Mouse (Mus musculus) heart, postnatal 0 days (tissue): Measurements from ENCODE around the gene Asb8. TPM values are rescaled to one million over a fixed set of nuclear protein-coding genes. Genes with fewer than 3 reads are reported as not detected.

ENCODE experiments used
- ATAC-seq: fragments of 200-750 bp; cut with Nextera tagmentation; 2 replicates; pipeline ENCODE4 v1.8.0; 2017; ENCODE audit warnings: low read depth, moderate number of reproducible peaks, moderate library complexity; ENCODE audit not compliant: insufficient read depth
- DNase-seq: peaks from one replicate; pipeline ENCODE4 v3.0.0-alpha.2; 2016; ENCODE audit warnings: low spot score
- H3K27ac ChIP-seq: fragments of 300-500 bp; sonication (generic); 2 replicates; pipeline ENCODE4 v1.5.1; 2014; ENCODE audit warnings: low read depth, mild to moderate bottlenecking
- H3K27me3 ChIP-seq: fragments of 300-500 bp; sonication (generic); 2 replicates; pipeline ENCODE4 v1.6.1; 2014; ENCODE audit warnings: low read length, mixed read lengths; ENCODE audit not compliant: control insufficient read depth, insufficient read depth
- H3K36me3 ChIP-seq: fragments of 300-500 bp; sonication (generic); replicated peaks from 2 replicates; pipeline ENCODE4 v1.6.1; 2014; ENCODE audit warnings: low read length, mixed read lengths; ENCODE audit not compliant: control insufficient read depth, insufficient read depth
- H3K4me1 ChIP-seq: fragments of 300-500 bp; sonication (generic); 2 replicates; pipeline ENCODE4 v1.6.1; 2014; ENCODE audit warnings: antibody characterized with exemption; ENCODE audit not compliant: control insufficient read depth, insufficient read depth
- H3K4me2 ChIP-seq: fragments of 300-500 bp; sonication (generic); 2 replicates; pipeline ENCODE4 v1.6.1; 2014; ENCODE audit warnings: low read depth, mild to moderate bottlenecking, low read length, moderate library complexity
- H3K4me3 ChIP-seq: fragments of 300-500 bp; sonication (generic); 2 replicates; pipeline ENCODE4 v1.5.1; 2014; ENCODE audit warnings: low read depth, low read length
- H3K9ac ChIP-seq: fragments of 300-500 bp; sonication (generic); replicated peaks from 2 replicates; pipeline ENCODE4 v1.6.1; 2014; ENCODE audit warnings: low read depth, low read length, mixed read lengths
- H3K9me3 ChIP-seq: fragments of 300-500 bp; sonication (generic); replicated peaks from 2 replicates; pipeline ENCODE4 v1.6.1; 2016; ENCODE audit warnings: low read length; ENCODE audit not compliant: control insufficient read depth
- CTCF ChIP-seq: IDR thresholded peaks from 2 replicates; pipeline ENCODE4 v1.5.1; 2016; ENCODE audit warnings: antibody characterized with exemption, control low read depth, low read depth
- EP300 ChIP-seq: IDR thresholded peaks from 2 replicates; pipeline ENCODE4 v1.6.1; 2016; ENCODE audit warnings: antibody characterized with exemption, low read depth
- WGBS: fragments of 180-500 bp; shearing (Covaris S2); extraction: QIAGEN DNeasy Blood & Tissue Kit; methylation state at CpG from one replicate; pipeline ENCODE4 v1.1.7; 2014; 5-methylcytosine and 5-hydroxymethylcytosine counted together
- polyA plus RNA-seq: library from polyadenylated mRNA; unstranded; fragments of >200 nt; fragmentation: Nextera tagmentation; extraction: Ambion mirVana; gene quantifications from 2 replicates; pipeline ENCODE4 v1.2.1, GENCODE M21; 2015
- total RNA-seq: library from RNA; depleted of rRNA; stranded (reverse); fragments of >200 nt; gene quantifications from 2 replicates; pipeline ENCODE4 v1.2.3, GENCODE M21; 2014; ENCODE audit warnings: low replicate concordance

Asb8 gene
- total and polyA plus RNA-seq, 2 experiments from 2014 or later: 111 to 158 TPM

DNA sequence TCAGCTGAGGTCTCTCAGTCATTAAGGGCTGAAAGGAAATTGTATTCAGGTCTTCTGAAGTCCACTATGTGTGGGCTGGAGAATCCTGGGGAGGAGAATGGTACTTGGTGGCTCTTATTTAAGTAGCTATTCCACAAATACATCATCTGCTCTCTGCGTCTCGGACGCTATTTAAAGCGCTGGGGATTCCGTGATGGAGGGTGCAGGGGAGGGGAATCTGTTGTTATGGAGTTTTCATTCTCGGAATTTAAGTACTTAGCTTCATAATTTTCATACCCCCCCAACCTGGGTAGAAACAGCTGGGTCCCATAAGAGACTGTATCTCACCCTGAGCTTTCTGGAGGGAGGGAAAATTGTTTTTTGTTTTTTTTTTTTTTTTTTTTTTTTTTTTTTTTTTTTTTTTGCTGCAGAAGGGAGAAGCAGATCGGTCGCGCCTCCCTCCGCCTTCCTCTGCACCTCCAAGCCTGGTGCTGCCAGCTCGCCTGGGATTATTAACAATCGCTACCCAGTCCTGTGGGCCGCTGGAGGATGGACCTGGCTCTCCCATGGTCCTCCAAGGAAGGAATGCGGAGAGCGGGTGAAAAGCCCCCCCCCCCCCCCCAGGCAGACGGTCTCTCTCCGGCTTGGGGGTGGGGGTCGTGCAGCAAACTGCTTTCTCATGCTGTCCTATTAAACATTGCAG is 1.7 kb upstream of the Asb8 start, which contains the start of gene Ccdc184:
Gene Ccdc184 (plus strand): TSS at position 196 of the 682 bp plus-strand sequence.
- Histone ChIP-seq H3K4me3 (peak within 1 kb of the TSS; percentile 50), H3K9me3 (no peaks in the 10 kb centered on the region), H3K9ac (no peak within 1 kb of the TSS), H3K27me3 (peaks cover 44% of the 10 kb centered on the region), H3K4me2 (peak within 1 kb of the TSS; percentile 72), H3K27ac (no peak within 1 kb of the TSS), H3K4me1 (peaks cover 9% of the 10 kb centered on the region), H3K36me3 (no peaks in the 10 kb centered on the region)
- TF ChIP-seq CTCF (no peak), EP300 (no peak)
- DNase-seq (no peak), ATAC-seq (no peak)
- WGBS: 3% methylated on average over 15 of the region's 18 CpGs

DNA sequence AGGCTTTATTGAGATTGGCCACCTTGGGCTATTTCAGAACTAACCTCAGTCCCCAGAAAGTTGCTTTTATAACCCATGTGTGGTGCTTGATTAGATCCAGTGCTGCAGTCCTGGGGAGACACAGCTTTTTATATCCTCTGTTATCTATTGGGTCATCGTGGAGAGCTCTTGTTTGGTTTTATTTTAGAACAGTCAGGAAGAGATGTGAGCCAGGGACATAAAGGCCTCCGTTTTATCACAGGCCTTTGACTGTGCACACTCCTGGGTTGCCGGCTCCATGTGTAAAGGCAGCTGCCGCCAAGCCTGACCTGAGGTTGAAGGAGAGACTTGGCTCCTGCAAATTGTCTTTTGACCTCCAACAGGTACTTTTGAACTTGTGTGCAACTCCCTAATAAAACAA is 2.9 kb downstream of the Asb8 start:
- peaks cover 10% of the 10 kb centered on the region for H3K4me1 ChIP-seq
- no peak overlapping the region for H3K9ac ChIP-seq
- ATAC-seq: 0 out of 2 replicates have a peak, but pooled peaks have one; percentile 33
- H3K27ac ChIP-seq: 0 out of 2 replicates have a peak overlapping the region, but pooled peaks have one; percentile 1
- DNase-seq: no peak
- 22% methylated on average over 4 of the region's 4 CpGs for WGBS
- H3K36me3 ChIP-seq: no peaks in the 10 kb centered on the region
- no peak overlapping the region for H3K4me2 ChIP-seq
- H3K9me3 ChIP-seq: no peaks in the 10 kb centered on the region
- no peak overlapping the region for H3K4me3 ChIP-seq
- no peak for TF ChIP-seq EP300
- no peak for TF ChIP-seq CTCF
- peaks cover 19% of the 10 kb centered on the region for H3K27me3 ChIP-seq

DNA sequence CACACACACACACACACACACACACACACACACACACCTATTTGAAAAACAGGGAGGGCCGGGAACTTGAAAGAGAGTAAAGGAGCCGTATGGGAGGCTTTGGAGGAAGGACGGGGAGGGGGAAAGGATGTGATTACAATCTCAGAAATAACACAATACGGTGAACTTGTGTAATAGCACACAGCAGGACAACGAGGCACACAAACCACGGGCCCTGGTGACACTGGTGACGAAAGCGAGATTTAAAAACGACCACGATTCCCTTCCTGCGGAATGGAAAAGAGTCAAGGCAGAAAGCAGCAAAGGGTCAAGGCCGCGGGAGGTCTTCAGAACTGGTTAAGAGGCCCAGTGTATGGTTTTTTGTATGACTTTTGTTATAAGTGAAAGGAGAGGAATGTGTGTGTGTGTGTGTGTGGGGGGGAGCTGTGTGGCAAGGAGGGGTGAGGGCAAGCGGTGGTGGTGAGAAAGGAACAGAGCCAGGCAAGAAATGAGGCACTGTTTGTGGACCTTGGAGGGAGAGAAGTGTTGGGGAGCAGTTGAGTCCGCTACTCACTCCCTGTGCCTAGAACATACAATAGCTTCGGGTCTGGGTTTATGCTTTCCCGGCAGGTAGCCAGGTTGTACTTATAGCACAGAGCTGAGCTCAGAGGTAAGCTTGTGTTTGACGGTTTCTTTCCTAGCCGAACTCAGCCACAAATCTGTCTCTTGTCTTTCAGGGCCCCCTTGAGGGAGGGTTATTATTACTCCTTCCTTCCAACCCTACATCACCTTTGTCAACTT is 4.2 kb downstream of the Asb8 start:
- no peak for ATAC-seq

DNA sequence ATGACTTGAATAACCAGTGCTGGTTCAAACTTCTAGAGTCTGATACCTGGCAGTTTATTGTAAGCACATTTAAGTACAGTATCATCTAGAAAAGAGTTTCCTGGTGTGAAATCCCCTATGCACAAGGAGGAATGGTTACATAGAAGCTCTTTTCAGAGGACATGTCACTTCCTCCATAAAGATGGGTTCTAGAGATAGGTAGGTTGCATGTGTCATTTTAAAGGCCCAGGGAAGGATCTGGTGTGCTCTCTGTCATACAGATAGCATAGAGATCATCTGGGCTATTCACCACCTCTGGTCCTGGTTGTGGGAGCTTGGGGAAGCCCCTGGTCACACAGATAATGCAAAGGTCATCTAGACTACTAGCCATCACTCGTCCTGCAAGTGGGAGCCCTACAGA is 8.2 kb downstream of the Asb8 start:
- no peaks in the 10 kb centered on the region for H3K36me3 ChIP-seq
- H3K4me3 ChIP-seq: no peak overlapping the region
- no peaks in the 10 kb centered on the region for H3K9me3 ChIP-seq
- H3K4me1 ChIP-seq: peaks cover 2% of the 10 kb centered on the region; the same call in 1 of the 2 replicates
- no peak for ATAC-seq
- no peak overlapping the region for H3K27ac ChIP-seq
- TF ChIP-seq EP300 (no peak), CTCF (no peak)
- no peak overlapping the region for H3K4me2 ChIP-seq
- H3K27me3 ChIP-seq: no peaks in the 10 kb centered on the region
- WGBS: 48% methylated on average over 1 of the region's 1 CpGs
- no peak overlapping the region for H3K9ac ChIP-seq
- DNase-seq: no peak

More for the DNA sequence above, 4.2 kb downstream of the Asb8 start:
- H3K4me2 ChIP-seq: no peak overlapping the region
- H3K4me1 ChIP-seq: peaks cover 5% of the 10 kb centered on the region; the same call in 1 of the 2 replicates
- no peak overlapping the region for H3K9ac ChIP-seq
- H3K36me3 ChIP-seq: no peaks in the 10 kb centered on the region
- no peak overlapping the region for H3K27ac ChIP-seq
- no peak for DNase-seq
- no peaks in the 10 kb centered on the region for H3K9me3 ChIP-seq
- WGBS: 69% methylated on average over 19 of the region's 19 CpGs
- no peak overlapping the region for H3K4me3 ChIP-seq
- peaks cover 9% of the 10 kb centered on the region; the same call in 1 of the 2 replicates for H3K27me3 ChIP-seq
- no peak for TF ChIP-seq CTCF
- TF ChIP-seq EP300: no peak

DNA sequence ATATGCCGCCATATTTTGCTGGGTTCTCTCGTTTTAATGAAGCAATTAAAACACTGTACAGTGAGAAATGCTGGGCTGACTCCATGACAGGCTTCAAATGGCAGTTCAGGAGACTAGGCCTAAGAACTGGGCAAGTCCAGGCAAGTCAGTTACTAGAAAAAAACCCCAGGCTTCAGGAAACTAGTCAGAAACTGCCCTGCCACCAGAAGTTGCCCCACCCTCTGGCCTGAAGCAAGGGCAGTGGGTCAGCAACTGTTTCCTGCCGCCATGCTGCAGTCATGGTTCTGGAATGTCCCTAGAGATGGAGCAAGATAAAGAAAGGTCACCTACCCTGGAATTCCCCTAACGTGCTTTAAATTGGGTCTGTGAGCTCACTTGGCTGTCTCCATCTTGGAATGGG is 9.5 kb downstream of the Asb8 start:
- no peaks in the 10 kb centered on the region for H3K27me3 ChIP-seq
- H3K4me1 ChIP-seq: no peaks in the 10 kb centered on the region
- H3K27ac ChIP-seq: no peak overlapping the region
- no peak overlapping the region for H3K9ac ChIP-seq
- no peak overlapping the region for H3K4me3 ChIP-seq
- H3K36me3 ChIP-seq: no peaks in the 10 kb centered on the region
- DNase-seq (no peak), ATAC-seq (no peak)
- 52% methylated on average over 4 of the region's 4 CpGs for WGBS
- H3K4me2 ChIP-seq: no peak overlapping the region
- H3K9me3 ChIP-seq: no peaks in the 10 kb centered on the region
- TF ChIP-seq CTCF (no peak), EP300 (no peak)
